Mouse (Mus musculus) MEL (cell line): ENCODE measurements around the gene Fem1a. TPM values are rescaled to one million over a fixed set of nuclear protein-coding genes. Genes with fewer than 3 reads are reported as not detected.
A peak's percentile ranks its signal among the peaks of the same experiment; 100 is the strongest.

Experiments used
- DNase-seq: peaks from one replicate; pipeline ENCODE4 v3.0.0; 2011; ENCODE audit warnings: low read depth, low spot score
- H3K27ac ChIP-seq: 2 replicates; pipeline ENCODE4 v1.5.1; 2012; ENCODE audit warnings: low read depth, mild to moderate bottlenecking, control low read depth, low read length, moderate library complexity; ENCODE audit not compliant: control insufficient read depth
- H3K27me3 ChIP-seq, 2 experiments: fragments of 150-350 bp in 1 of 2; sonication (generic) in 1 of 2; 2 replicates each; pipeline ENCODE4 v1.6.1; 2012; ENCODE audit warnings: low read length in 2 of 2, mild to moderate bottlenecking in 2 of 2, improper control_type of control experiment in 1 of 2, moderate library complexity in 1 of 2; ENCODE audit not compliant: insufficient read depth in 2 of 2, control insufficient read depth in 1 of 2
- H3K36me3 ChIP-seq, 2 experiments: 2 replicates each; pipeline ENCODE4 v1.6.1; 2012 to 2014; ENCODE audit warnings: low read length in 2 of 2, improper control_type of control experiment in 1 of 2, inconsistent platforms in 1 of 2, mild to moderate bottlenecking in 1 of 2; ENCODE audit not compliant: insufficient read depth in 2 of 2, control insufficient read depth in 1 of 2
- H3K4me1 ChIP-seq, 2 experiments: fragments of 150-350 bp in 1 of 2; sonication (generic) in 1 of 2; 2 replicates each; pipeline ENCODE4 v1.6.1; 2012; ENCODE audit warnings: low read length in 2 of 2, improper control_type of control experiment in 1 of 2, mild to moderate bottlenecking in 1 of 2; ENCODE audit not compliant: insufficient read depth in 2 of 2, control insufficient read depth in 1 of 2
- H3K4me3 ChIP-seq, 2 experiments: fragments of 150-350 bp in 1 of 2; sonication (generic) in 1 of 2; 2 replicates each; pipeline ENCODE4 v1.5.1; 2012; ENCODE audit warnings: low read depth in 2 of 2, low read length in 2 of 2, mild to moderate bottlenecking in 2 of 2, moderate library complexity in 2 of 2, control low read depth in 1 of 2, improper control_type of control experiment in 1 of 2; ENCODE audit not compliant: control insufficient read depth in 1 of 2, insufficient read depth in 1 of 2
- H3K79me2 ChIP-seq: 2 replicates; pipeline ENCODE4 v1.6.1; 2012; ENCODE audit warnings: mild to moderate bottlenecking, low read length, moderate library complexity; ENCODE audit not compliant: control insufficient read depth, poor library complexity, insufficient read depth
- H3K9ac ChIP-seq: 2 replicates; pipeline ENCODE4 v1.6.1; 2012; ENCODE audit warnings: low read depth, mild to moderate bottlenecking, control low read depth, low read length, moderate library complexity; ENCODE audit not compliant: control insufficient read depth, poor library complexity, severe bottlenecking
- H3K9me3 ChIP-seq: fragments of 150-350 bp; sonication (generic); replicated peaks from 2 replicates; pipeline ENCODE4 v1.6.1; 2012; ENCODE audit warnings: mild to moderate bottlenecking, low read length, improper control_type of control experiment, moderate library complexity; ENCODE audit not compliant: insufficient read depth
- BHLHE40 ChIP-seq: IDR thresholded peaks from 2 replicates; pipeline ENCODE4 v1.6.1; 2012; ENCODE audit warnings: low read depth, mild to moderate bottlenecking, inconsistent platforms, low read length, improper control_type of control experiment, borderline replicate concordance
- CHD1 ChIP-seq: IDR thresholded peaks from 2 replicates; pipeline ENCODE4 v1.6.1; 2012; ENCODE audit warnings: low read depth, mild to moderate bottlenecking, inconsistent platforms, low read length, improper control_type of control experiment
- CHD2 ChIP-seq: IDR thresholded peaks from 2 replicates; pipeline ENCODE4 v1.6.1; 2011; ENCODE audit warnings: low read length, improper control_type of control experiment
- CTCF ChIP-seq, 3 experiments: IDR thresholded peaks in 2 of 3; conservative IDR thresholded peaks in 1 of 3; 2 replicates each; pipeline ENCODE4 v1.5.1; 2011 to 2012; ENCODE audit warnings: low read length in 3 of 3, low read depth in 2 of 3, mild to moderate bottlenecking in 2 of 3, improper control_type of control experiment in 1 of 3, inconsistent platforms in 1 of 3, mixed read lengths in 1 of 3, moderate library complexity in 1 of 3; ENCODE audit not compliant: control insufficient read depth in 1 of 3, insufficient read depth in 1 of 3, poor library complexity in 1 of 3, severe bottlenecking in 1 of 3
- ETS1 ChIP-seq: IDR thresholded peaks from 2 replicates; pipeline ENCODE4 v1.6.1; 2012; ENCODE audit warnings: low read depth, mild to moderate bottlenecking, inconsistent platforms, low read length, improper control_type of control experiment, moderate library complexity
- GABPA ChIP-seq: IDR thresholded peaks from 2 replicates; pipeline ENCODE4 v1.6.1; 2012; ENCODE audit warnings: low read depth, mild to moderate bottlenecking, inconsistent platforms, low read length, improper control_type of control experiment, moderate library complexity
- GATA1 ChIP-seq: IDR thresholded peaks from 2 replicates; pipeline ENCODE4 v1.6.1; 2011; ENCODE audit warnings: low read depth, low read length, improper control_type of control experiment
- HCFC1 ChIP-seq: IDR thresholded peaks from 2 replicates; pipeline ENCODE4 v1.6.1; 2012; ENCODE audit warnings: low read depth, mild to moderate bottlenecking, inconsistent platforms, low read length, improper control_type of control experiment, moderate library complexity
- JUND ChIP-seq: IDR thresholded peaks from 2 replicates; pipeline ENCODE4 v1.6.1; 2011; ENCODE audit warnings: low read depth, mild to moderate bottlenecking, improper control_type of control experiment, low read length
- MAFK ChIP-seq: IDR thresholded peaks from 2 replicates; pipeline ENCODE4 v1.6.1; 2011; ENCODE audit warnings: low read depth, mild to moderate bottlenecking, low read length, improper control_type of control experiment, borderline replicate concordance
- MAZ ChIP-seq: IDR thresholded peaks from 2 replicates; pipeline ENCODE4 v1.6.1; 2012; ENCODE audit warnings: low read depth, mild to moderate bottlenecking, inconsistent platforms, low read length, improper control_type of control experiment
- MEF2A ChIP-seq: IDR thresholded peaks from 2 replicates; pipeline ENCODE4 v1.6.1; 2014; ENCODE audit warnings: low read depth, mild to moderate bottlenecking, inconsistent platforms, low read length, improper control_type of control experiment; ENCODE audit not compliant: poor library complexity, insufficient replicate concordance, severe bottlenecking; ENCODE audit errors: extremely low read depth
- MYB ChIP-seq: IDR thresholded peaks from 2 replicates; pipeline ENCODE4 v1.6.1; 2011; ENCODE audit warnings: mild to moderate bottlenecking, low read depth, low read length, improper control_type of control experiment
- MYC ChIP-seq: IDR thresholded peaks from 2 replicates; pipeline ENCODE4 v1.6.1; 2011; ENCODE audit warnings: low read depth, mild to moderate bottlenecking, low read length, improper control_type of control experiment, moderate library complexity
- NELFE ChIP-seq: IDR thresholded peaks from 2 replicates; pipeline ENCODE4 v1.6.1; 2011; ENCODE audit warnings: low read depth, low read length, improper control_type of control experiment
- NRF1 ChIP-seq: IDR thresholded peaks from 2 replicates; pipeline ENCODE4 v1.6.1; 2014; ENCODE audit warnings: low read depth, mild to moderate bottlenecking, inconsistent platforms, low read length, improper control_type of control experiment, moderate library complexity; ENCODE audit not compliant: poor library complexity, insufficient read depth, severe bottlenecking
- POLR2A ChIP-seq, 2 experiments: IDR thresholded peaks; 2 replicates each; pipeline ENCODE4 v1.6.1; 2011 to 2012; ENCODE audit warnings: low read length in 2 of 2, mild to moderate bottlenecking in 2 of 2, control low read depth in 1 of 2, improper control_type of control experiment in 1 of 2, low read depth in 1 of 2, moderate library complexity in 1 of 2; ENCODE audit not compliant: control insufficient read depth in 1 of 2, insufficient read depth in 1 of 2, poor library complexity in 1 of 2
- POLR2AphosphoS2 ChIP-seq: IDR thresholded peaks from 2 replicates; pipeline ENCODE4 v1.6.1; 2011; ENCODE audit warnings: low read length, improper control_type of control experiment
- POLR2AphosphoS5 ChIP-seq: IDR thresholded peaks from 2 replicates; pipeline ENCODE4 v1.6.1; 2012; ENCODE audit warnings: low read depth, borderline replicate concordance, mild to moderate bottlenecking, inconsistent platforms, low read length, moderate library complexity, mixed read lengths
- RAD21 ChIP-seq: IDR thresholded peaks from 2 replicates; pipeline ENCODE4 v1.6.1; 2011; ENCODE audit warnings: mild to moderate bottlenecking, low read depth, low read length, improper control_type of control experiment
- SIN3A ChIP-seq: IDR thresholded peaks from 2 replicates; pipeline ENCODE4 v1.6.1; 2012; ENCODE audit warnings: low read length, improper control_type of control experiment, inconsistent platforms
- SMC3 ChIP-seq: IDR thresholded peaks from 2 replicates; pipeline ENCODE4 v1.6.1; 2011; ENCODE audit warnings: low read depth, low read length, improper control_type of control experiment
- TAL1 ChIP-seq: IDR thresholded peaks from 2 replicates; pipeline ENCODE4 v1.6.1; 2012; ENCODE audit warnings: mild to moderate bottlenecking, inconsistent platforms, low read length, moderate library complexity, mixed read lengths
- TBP ChIP-seq: IDR thresholded peaks from 2 replicates; pipeline ENCODE4 v1.8.0; 2011; ENCODE audit warnings: low read depth, low read length, improper control_type of control experiment
- TCF12 ChIP-seq: IDR thresholded peaks from 2 replicates; pipeline ENCODE4 v1.6.1; 2014; ENCODE audit warnings: low read depth, mild to moderate bottlenecking, inconsistent platforms, low read length, improper control_type of control experiment, moderate library complexity
- UBTF ChIP-seq: IDR thresholded peaks from 2 replicates; pipeline ENCODE4 v1.6.1; 2012; ENCODE audit warnings: low read depth, mild to moderate bottlenecking, inconsistent platforms, low read length, improper control_type of control experiment, moderate library complexity, borderline replicate concordance; ENCODE audit not compliant: insufficient read depth
- USF2 ChIP-seq, 2 experiments: IDR thresholded peaks; 2 replicates each; pipeline ENCODE4 v1.6.1; 2011 to 2012; ENCODE audit warnings: improper control_type of control experiment in 2 of 2, low read length in 2 of 2, borderline replicate concordance in 1 of 2, inconsistent platforms in 1 of 2, low read depth in 1 of 2, mild to moderate bottlenecking in 1 of 2; ENCODE audit not compliant: insufficient read depth in 1 of 2
- ZC3H11A ChIP-seq: IDR thresholded peaks from 2 replicates; pipeline ENCODE4 v1.6.1; 2012; ENCODE audit warnings: low read depth, mild to moderate bottlenecking, inconsistent platforms, low read length, improper control_type of control experiment
- ZKSCAN1 ChIP-seq: IDR thresholded peaks from 2 replicates; pipeline ENCODE4 v1.6.1; 2012; ENCODE audit warnings: low read depth, mild to moderate bottlenecking, inconsistent platforms, low read length, improper control_type of control experiment, moderate library complexity
- ZMIZ1 ChIP-seq: IDR thresholded peaks from 2 replicates; pipeline ENCODE4 v1.6.1; 2012; ENCODE audit warnings: low read depth, mild to moderate bottlenecking, inconsistent platforms, low read length, improper control_type of control experiment, moderate library complexity
- polyA plus RNA-seq, 2 experiments: library from polyadenylated mRNA; stranded (reverse) in 1 of 2; unstranded in 1 of 2; fragments of >175 nt in 1 of 2; fragments of >200 nt in 1 of 2; gene quantifications; 2 replicates each; pipeline versions ENCODE4 v1.2.1 to v1.2.4; 2012; ENCODE audit warnings: low replicate concordance in 2 of 2, low read depth in 1 of 2; ENCODE audit not compliant: insufficient read length in 2 of 2, insufficient read depth in 1 of 2, missing spikeins in 1 of 2
- total RNA-seq: library from RNA; depleted of rRNA; stranded (reverse); fragments of 300-350 nt; gene quantifications from 2 replicates; pipeline ENCODE4 v1.2.3, GENCODE M21; 2012

Gene Fem1a
- total and polyA plus RNA-seq, 3 experiments: 17.1 to 21.5 TPM; not detected in 1

GRCm38 (mm10) chr17:56303160-56303846, 46.7 kb downstream of the Fem1a start, which contains the start of gene Uhrf1 (continued):
- peak; percentile 64; the same call in 1 of the 2 replicates for TF ChIP-seq HCFC1
- TF ChIP-seq ETS1: peak; percentile 35; the same call in 1 of the 2 replicates
- no peak for TF ChIP-seq RAD21
- TF ChIP-seq ZMIZ1: peak; percentile 76
- no peak for TF ChIP-seq MYB
- TF ChIP-seq ZC3H11A: no peak
- no peak for TF ChIP-seq BHLHE40
- no peak for TF ChIP-seq UBTF
- no peak for TF ChIP-seq ZKSCAN1
- TF ChIP-seq CHD2: no peak
- TF ChIP-seq MAFK: no peak
- TF ChIP-seq JUND: no peak
- peak; percentile 91 for TF ChIP-seq TBP
- TF ChIP-seq GABPA: no peak
- TF ChIP-seq GATA1: no peak
- no peak for TF ChIP-seq POLR2AphosphoS5
- peak; percentile 83 for TF ChIP-seq NELFE
- TF ChIP-seq, all 39 proteins: peak for 15

GRCm38 (mm10) chr17:56303847-56304586, 47.4 kb downstream of the Fem1a start:
- Histone ChIP-seq H3K4me3 (peak overlapping the region; percentile 47 to 89), H3K9me3 (no peaks in the 10 kb centered on the region), H3K27ac (peak overlapping the region; percentile 96), H3K4me1 (peaks cover 0 to 15% of the 10 kb centered on the region in 2 experiments; a peak in 2 of 4 replicates), H3K27me3 (no peaks in the 10 kb centered on the region), H3K79me2 (peaks cover 39% of the 10 kb centered on the region), H3K9ac (peak overlapping the region; percentile 91), H3K36me3 (peaks cover 0 to 9% of the 10 kb centered on the region in 2 experiments; a peak in 2 of 4 replicates)
- peak; percentile 98 for DNase-seq
- TF ChIP-seq NRF1 (peak; percentile 78), ZC3H11A (no peak), ZKSCAN1 (no peak), POLR2A (IDR thresholded peaks at IDR 0.05; ENCODE audit: control insufficient read depth in 1 of 2, insufficient read depth in 1 of 2, low read depth in 1 of 2, low read length in 2 of 2, poor library complexity in 1 of 2) (peak; percentile 48 to 59), GABPA (no peak), BHLHE40 (no peak), SIN3A (peak; percentile 69; the same call in 1 of the 2 replicates), HCFC1 (peak; percentile 65), MYC (peak; percentile 72), MEF2A (no peak), CTCF (IDR thresholded peaks at IDR 0.05 in 2 of 3, conservative IDR thresholded peaks at IDR 0.05 in 1 of 3; ENCODE audit: control insufficient read depth in 1 of 3, insufficient read depth in 1 of 3, low read depth in 2 of 3, low read length in 3 of 3, poor library complexity in 1 of 3, severe bottlenecking in 1 of 3) (0 out of 6 replicates have a peak, but pooled peaks of 1 of the 3 experiments have one; percentile 1), MAZ (no peak), CHD1 (no peak), UBTF (no peak), JUND (no peak), SMC3 (no peak), NELFE (peak; percentile 29), POLR2AphosphoS2 (peak; percentile 77), TCF12 (no peak), TAL1 (no peak), ETS1 (peak; percentile 17; the same call in 1 of the 2 replicates), CHD2 (no peak), USF2 (IDR thresholded peaks at IDR 0.05; ENCODE audit: borderline replicate concordance in 1 of 2, insufficient read depth in 1 of 2, low read depth in 1 of 2, low read length in 2 of 2) (no peak)
